Mouse (Mus musculus) limb, embryonic 14.5 days (tissue): ENCODE measurements at regions not wholly inside any gene's neighbourhood (a gene's known extent, or its start where the extent isn't known, plus 50 kb on each side); places are given as distances from the start of the nearest gene placed in this dataset.

Experiments used
- ATAC-seq: fragments of 200-750 bp; cut with Nextera tagmentation; 2 replicates; pipeline ENCODE4 v1.8.0; 2017; ENCODE audit warnings: low read depth, moderate number of reproducible peaks, moderate TSS enrichment; ENCODE audit not compliant: low FRiP score
- DNase-seq: peaks from one replicate; pipeline ENCODE4 v3.0.0-alpha.2; 2015; ENCODE audit warnings: low spot score
- H3K27ac ChIP-seq: fragments of 300-500 bp; sonication (generic); replicated peaks from 2 replicates; pipeline ENCODE4 v1.5.1; 2014; ENCODE audit warnings: low read depth, mild to moderate bottlenecking, low read length, moderate library complexity, mixed read lengths
- H3K27me3 ChIP-seq: fragments of 300-500 bp; sonication (generic); 2 replicates; pipeline ENCODE4 v1.6.1; 2014; ENCODE audit warnings: low read length, mixed read lengths; ENCODE audit not compliant: control insufficient read depth, insufficient read depth
- H3K36me3 ChIP-seq: fragments of 300-500 bp; sonication (generic); 2 replicates; pipeline ENCODE4 v1.6.1; 2014; ENCODE audit warnings: mild to moderate bottlenecking, low read length, moderate library complexity, mixed read lengths; ENCODE audit not compliant: control insufficient read depth, insufficient read depth
- H3K4me1 ChIP-seq: fragments of 300-500 bp; sonication (generic); 2 replicates; pipeline ENCODE4 v1.6.1; 2014; ENCODE audit warnings: antibody characterized with exemption, low read length, mixed read lengths; ENCODE audit not compliant: control insufficient read depth, insufficient read depth
- H3K4me2 ChIP-seq: fragments of 300-500 bp; sonication (generic); replicated peaks from 2 replicates; pipeline ENCODE4 v1.6.1; 2014; ENCODE audit warnings: low read depth, mild to moderate bottlenecking, low read length, moderate library complexity; ENCODE audit not compliant: severe bottlenecking
- H3K4me3 ChIP-seq: fragments of 300-500 bp; sonication (generic); replicated peaks from 2 replicates; pipeline ENCODE4 v1.5.1; 2014; ENCODE audit warnings: low read length
- H3K9ac ChIP-seq: fragments of 300-500 bp; sonication (generic); 2 replicates; pipeline ENCODE4 v1.6.1; 2014; ENCODE audit warnings: mild to moderate bottlenecking, low read depth, low read length, moderate library complexity; ENCODE audit not compliant: severe bottlenecking
- H3K9me3 ChIP-seq: fragments of 300-500 bp; sonication (generic); 2 replicates; pipeline ENCODE4 v1.6.1; 2016; ENCODE audit warnings: low read length; ENCODE audit not compliant: control insufficient read depth
- POLR2A ChIP-seq: fragments of 200-500 bp; IDR thresholded peaks from 2 replicates; pipeline ENCODE4 v1.8.0; 2012; ENCODE audit warnings: inconsistent platforms, mild to moderate bottlenecking, moderate library complexity, borderline replicate concordance; ENCODE audit not compliant: insufficient read depth, insufficient read length; ENCODE audit errors: extremely low read depth
- WGBS: fragments of 180-500 bp; shearing (Covaris S2); extraction: QIAGEN DNeasy Blood & Tissue Kit; methylation state at CpG from one replicate; pipeline ENCODE4 v1.1.7; 2014; 5-methylcytosine and 5-hydroxymethylcytosine counted together

DNA sequence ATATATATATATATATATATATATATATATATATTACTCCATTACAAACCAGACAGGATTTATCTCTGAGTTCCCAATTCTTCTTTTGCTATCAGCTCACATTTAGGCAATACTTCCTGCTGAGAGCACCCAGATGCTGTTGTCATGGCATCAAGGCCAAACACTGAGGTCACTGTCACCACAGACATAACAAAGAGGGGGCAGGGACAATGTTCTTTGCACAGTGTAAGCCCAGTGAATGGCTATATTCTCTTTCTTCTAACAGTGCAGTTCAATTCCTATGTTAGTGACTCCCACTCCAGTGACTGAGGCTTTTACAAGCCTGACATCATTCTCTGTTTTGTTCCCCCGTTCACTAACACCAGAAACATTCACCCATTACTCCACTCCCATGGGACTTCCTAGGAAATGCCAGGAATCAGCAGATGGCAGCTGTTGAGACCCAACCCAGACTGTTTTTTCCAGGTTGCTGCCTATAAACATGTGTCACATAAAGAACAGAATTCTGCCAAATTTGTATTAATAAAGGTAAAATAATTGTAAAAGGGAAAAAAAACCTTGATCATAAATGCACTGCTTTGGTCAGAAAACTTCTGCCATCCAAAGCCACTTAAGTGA is 289.5 kb downstream of the Slc22a22 start:
- no peaks in the 10 kb centered on the region for H3K27me3 ChIP-seq
- H3K4me3 ChIP-seq = no peak overlapping the region
- no peak overlapping the region for H3K27ac ChIP-seq
- no peak overlapping the region for H3K4me2 ChIP-seq
- no peaks in the 10 kb centered on the region for H3K4me1 ChIP-seq
- no peaks in the 10 kb centered on the region for H3K9me3 ChIP-seq
- 26% methylated on average over 1 of the region's 1 CpGs for WGBS
- H3K36me3 ChIP-seq = no peaks in the 10 kb centered on the region
- TF ChIP-seq POLR2A = no peak
- ATAC-seq = no peak
- no peak for DNase-seq
- no peak overlapping the region for H3K9ac ChIP-seq

- no peak overlapping the region for H3K4me3 ChIP-seq
- 54% methylated on average over 1 of the region's 1 CpGs for WGBS
- no peaks in the 10 kb centered on the region for H3K4me1 ChIP-seq
- H3K27me3 ChIP-seq = no peaks in the 10 kb centered on the region
- H3K9ac ChIP-seq = no peak overlapping the region
- H3K9me3 ChIP-seq = no peaks in the 10 kb centered on the region
- H3K36me3 ChIP-seq = no peaks in the 10 kb centered on the region
- ATAC-seq (no peak), DNase-seq (peak; percentile 12)
- H3K27ac ChIP-seq = no peak overlapping the region
- H3K4me2 ChIP-seq = no peak overlapping the region
- TF ChIP-seq POLR2A = no peak
These were observed 298.3 kb downstream of the Slc22a22 start for GRCm38 (mm10) chr15:57179138-57179537.

DNA sequence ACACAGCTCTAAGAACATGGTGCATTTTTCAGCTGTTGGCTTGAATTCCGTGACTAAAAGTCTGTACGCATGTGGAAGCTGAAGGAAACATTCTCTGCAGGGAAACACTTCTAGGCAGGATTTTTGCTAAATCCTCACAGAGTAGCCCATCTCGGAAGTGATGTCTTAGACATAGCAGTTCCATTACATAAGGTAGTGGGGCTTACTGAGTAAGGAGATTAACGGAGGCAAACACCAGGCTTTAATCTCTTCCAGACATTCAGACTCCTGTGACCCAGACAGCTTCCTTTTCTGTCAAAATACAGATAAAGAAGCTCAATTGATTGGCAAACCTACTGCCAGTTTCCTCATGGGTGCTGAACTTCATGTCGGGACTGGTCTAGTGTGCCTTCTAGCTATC is 304.7 kb downstream of the Slc22a22 start:
- Histone ChIP-seq H3K36me3 (no peaks in the 10 kb centered on the region), H3K4me1 (peaks cover 3% of the 10 kb centered on the region; the same call in 1 of the 2 replicates), H3K4me2 (no peak overlapping the region), H3K4me3 (no peak overlapping the region), H3K9ac (no peak overlapping the region), H3K27ac (no peak overlapping the region; the same call in 1 of the 2 replicates), H3K27me3 (no peaks in the 10 kb centered on the region), H3K9me3 (no peaks in the 10 kb centered on the region)
- DNase-seq = peak; percentile 9
- no peak for ATAC-seq
- WGBS = 23% methylated on average over 5 of the region's 5 CpGs
- TF ChIP-seq POLR2A = no peak

DNA sequence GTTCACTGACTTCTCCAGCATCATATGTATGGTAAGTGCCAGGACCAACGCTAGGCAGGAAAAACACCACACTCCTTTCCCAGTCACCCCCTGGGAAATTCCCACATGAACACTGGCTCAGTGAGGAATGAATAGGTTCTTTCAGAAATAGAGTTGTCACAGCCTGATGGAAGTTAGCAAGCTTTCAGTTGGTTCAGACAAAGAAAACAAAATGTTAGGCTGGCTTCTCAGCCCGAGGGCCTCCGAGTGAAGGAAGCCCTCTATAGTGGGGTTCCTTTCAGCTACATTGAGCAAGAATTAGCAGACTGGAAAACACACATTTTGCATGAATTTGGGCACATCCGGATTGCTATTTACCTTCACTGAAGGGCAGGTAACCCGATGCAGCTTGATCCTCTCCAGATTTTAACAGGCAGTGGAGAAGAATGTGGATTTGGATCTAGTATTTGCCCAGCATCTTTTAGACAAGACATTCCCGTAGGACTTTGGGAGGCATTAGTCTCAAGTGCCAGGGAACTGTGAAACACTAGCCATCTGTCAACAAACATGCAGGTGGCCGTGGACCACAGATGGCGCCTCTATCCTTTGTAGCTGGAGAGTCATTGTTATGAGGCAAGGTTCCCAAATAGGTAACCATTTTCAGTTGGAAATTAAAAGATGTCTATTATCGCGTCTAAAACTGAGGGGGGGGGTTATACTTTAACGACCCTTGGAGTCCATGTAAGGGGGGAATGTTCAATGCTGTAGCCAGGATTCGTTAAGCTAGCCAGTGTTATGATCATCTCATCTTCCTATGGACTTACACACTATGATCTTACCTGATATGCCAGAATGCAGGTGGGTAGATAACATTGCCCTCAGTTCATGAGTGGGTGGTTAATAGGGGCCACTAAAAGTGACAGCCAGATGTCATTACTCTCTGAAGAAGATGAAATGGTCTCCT is 314.8 kb downstream of the Slc22a22 start:
- Histone ChIP-seq H3K9ac (no peak overlapping the region), H3K36me3 (no peaks in the 10 kb centered on the region), H3K27ac (peak overlapping the region; percentile 77), H3K4me1 (peaks cover 2% of the 10 kb centered on the region; the same call in 1 of the 2 replicates), H3K4me3 (no peak overlapping the region), H3K4me2 (no peak overlapping the region), H3K9me3 (no peaks in the 10 kb centered on the region), H3K27me3 (no peaks in the 10 kb centered on the region)
- ATAC-seq = peak; percentile 41; the same call in 1 of the 2 replicates
- no peak for TF ChIP-seq POLR2A
- DNase-seq = peak; percentile 47
- 58% methylated on average over 12 of the region's 12 CpGs for WGBS

GRCm38 (mm10) chr15:57140130-57140750 is 337.2 kb downstream of the Slc22a22 start:
- H3K27me3 ChIP-seq = no peaks in the 10 kb centered on the region
- H3K27ac ChIP-seq = no peak overlapping the region
- peak; percentile 33 for DNase-seq
- no peak for TF ChIP-seq POLR2A
- H3K4me1 ChIP-seq = no peaks in the 10 kb centered on the region
- H3K4me2 ChIP-seq = no peak overlapping the region
- no peak for ATAC-seq
- H3K4me3 ChIP-seq = no peak overlapping the region
- no peak overlapping the region for H3K9ac ChIP-seq
- 34% methylated on average over 9 of the region's 9 CpGs for WGBS
- H3K9me3 ChIP-seq = no peaks in the 10 kb centered on the region
- H3K36me3 ChIP-seq = no peaks in the 10 kb centered on the region
